Mouse (Mus musculus): Measurements from ENCODE around the gene Fam120b.

Gene Fam120b

DNA sequence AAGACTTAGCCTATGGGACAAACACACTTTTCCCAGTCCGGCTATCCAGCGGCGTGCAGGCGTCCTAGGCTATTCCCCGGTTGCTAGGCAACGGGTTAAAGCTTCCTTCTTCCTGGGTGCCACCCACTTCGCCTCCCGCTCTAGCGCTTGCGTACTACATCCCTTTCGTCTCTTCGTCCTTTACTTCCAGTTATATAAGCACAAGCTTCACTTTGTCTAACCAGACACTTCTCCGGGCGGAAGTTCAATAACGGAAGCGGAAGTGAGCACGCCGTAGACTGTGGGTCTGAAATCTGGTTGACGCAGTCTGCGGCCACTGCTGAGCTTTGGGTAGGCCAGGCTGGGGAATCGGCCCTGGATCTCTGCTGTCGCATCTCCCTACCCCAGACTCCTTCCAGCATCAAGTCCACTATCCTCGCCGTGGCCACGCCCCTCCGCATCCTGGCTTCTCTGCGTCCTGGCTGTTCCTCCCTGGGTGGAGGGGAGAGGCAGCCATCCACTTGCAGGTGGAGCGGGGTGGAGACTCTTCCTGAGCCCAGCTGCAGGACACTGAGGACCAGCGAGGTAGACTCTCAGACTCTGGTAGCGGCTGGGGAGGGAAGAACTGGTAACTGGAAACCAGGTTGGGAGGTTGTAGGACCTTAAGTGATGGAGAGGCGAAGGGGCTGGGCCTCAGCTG lies at the start of gene Fam120b:
Gene Fam120b (plus strand): TSS at position 206 of the 679 bp plus-strand sequence.
- peak; percentile 83 to 92 for DNase-seq

DNA sequence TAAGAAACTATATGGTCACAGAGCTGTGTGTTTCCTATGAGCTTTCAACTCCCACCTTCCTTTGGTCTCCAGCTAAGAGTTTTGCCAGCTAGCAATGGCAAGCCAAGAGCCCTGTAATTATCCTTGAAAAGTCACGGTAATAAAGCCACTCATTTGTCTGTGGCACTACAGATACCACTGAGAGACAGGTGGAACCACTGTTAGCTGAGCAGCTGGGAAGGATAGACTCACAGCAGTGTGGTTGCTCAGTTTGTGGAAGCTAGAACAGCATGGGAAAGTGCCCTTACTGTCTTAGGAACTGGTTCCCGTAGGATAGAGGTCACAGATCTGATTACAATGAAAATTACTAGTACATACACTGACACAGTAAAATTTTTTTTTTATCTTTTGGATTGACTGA lies 45.9 kb upstream of the Fam120b start:
- no peak for DNase-seq

DNA sequence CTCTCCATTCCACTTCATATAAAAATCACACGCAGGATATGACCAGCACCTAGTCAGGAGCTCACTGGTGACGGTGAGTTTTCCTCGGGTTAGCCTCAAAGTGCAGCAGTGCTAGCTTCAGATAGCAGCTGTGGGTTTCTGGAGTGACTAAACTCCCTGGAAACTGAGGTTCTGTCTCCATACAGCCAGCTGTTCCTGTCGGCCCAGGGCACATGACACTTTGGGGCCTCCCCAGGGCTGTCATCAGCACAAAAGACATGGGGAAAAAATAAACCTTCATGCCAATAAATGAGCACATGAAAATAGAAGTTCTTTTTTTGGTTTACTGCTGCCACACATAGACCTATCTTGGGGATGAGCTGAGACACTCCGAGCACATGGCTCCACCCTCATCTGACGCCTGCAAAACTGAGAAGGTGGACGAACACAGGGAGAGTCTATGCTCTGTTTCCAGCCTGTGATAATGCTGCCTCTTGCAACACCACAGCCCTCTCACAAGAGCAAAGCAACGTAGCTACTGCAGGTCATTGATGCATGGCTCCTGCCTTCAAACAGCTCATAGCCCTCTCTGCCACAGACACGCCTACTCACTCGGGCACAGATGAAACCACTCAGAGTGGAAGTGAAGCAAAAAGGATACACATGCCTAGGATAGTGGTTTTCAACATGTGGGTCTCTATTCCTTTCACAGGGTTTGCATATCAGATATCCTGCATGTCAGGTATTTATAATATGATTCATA lies 43.0 kb upstream of the Fam120b start:
- DNase-seq: no peak

DNA sequence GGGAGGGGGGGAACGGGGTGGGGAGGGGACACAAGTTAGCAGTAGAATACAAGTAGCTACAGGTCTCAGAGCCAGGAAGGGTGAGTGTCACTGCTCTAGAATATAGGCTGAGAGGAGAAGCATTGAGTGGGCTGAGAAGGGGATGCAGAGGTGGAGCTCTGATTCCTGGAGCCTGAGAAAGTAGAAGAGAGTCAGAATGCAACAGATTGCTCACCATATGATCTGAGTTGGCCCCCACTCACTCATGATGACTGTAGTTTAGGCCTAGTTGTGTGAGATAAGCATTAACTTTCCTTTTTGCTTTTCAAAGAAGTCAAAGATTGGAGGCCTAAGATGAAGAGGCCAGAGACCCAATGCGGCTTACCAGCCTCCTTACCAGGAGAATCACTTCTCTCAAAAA lies 42.0 kb upstream of the Fam120b start:
- no peak for DNase-seq

DNA sequence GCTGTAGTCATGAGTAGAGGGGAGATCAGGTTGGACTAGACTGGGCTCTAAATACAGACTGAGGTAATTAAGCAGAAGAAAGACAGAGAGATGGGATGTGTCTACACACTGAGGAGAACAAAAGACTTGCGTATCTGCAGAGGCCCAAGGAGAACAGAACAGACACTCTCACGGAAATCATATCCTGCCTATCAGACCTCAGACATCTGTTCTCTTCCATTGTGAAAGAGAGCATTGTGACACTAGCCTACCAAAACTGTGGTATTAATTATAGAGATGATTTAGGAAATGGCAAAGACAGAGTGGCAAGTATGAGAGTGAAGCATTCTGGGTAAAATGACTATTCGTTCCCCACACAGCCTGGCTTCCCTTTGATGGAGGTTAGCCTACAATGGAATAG lies 40.9 kb upstream of the Fam120b start:
- DNase-seq: no peak

DNA sequence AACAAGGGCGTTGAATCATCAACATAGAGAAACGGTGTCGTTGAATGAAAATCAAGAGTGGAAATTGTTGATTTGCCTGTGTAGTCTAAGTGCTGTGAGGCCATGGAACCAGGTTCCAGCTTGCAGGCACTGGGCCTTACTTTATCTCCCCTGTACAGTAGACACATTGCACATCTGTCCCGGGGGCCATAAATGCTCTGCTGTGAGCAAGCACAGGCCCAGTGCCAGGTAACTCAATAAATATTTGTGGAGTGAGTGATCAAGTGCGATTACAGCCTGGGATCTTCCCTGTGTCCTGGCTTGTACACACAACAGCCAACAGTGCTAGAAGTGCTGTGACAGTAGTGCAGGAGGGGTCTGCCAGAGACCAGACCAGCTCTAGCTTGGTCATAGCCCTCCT lies 39.5 kb upstream of the Fam120b start:
- no peak for DNase-seq

DNA sequence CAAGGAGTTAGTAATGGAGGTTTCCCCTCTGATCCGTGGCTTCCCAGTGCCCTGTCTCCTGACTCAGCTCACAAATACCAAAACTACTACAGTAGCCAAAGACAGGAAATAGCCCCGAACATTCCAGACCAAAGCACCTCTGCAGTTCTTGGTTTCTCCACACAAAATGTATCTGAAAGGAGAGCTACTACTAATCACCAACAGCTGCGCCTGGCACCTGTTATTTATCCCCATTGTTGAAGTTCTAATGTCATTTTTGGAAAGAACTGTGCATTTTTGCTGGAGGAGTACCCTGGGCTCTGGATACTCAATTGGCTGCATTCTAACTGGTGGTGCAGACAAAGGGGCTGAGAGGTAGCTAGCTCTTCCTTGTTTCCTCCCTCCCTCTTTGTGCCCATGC lies 38.9 kb upstream of the Fam120b start:
- DNase-seq: no peak

DNA sequence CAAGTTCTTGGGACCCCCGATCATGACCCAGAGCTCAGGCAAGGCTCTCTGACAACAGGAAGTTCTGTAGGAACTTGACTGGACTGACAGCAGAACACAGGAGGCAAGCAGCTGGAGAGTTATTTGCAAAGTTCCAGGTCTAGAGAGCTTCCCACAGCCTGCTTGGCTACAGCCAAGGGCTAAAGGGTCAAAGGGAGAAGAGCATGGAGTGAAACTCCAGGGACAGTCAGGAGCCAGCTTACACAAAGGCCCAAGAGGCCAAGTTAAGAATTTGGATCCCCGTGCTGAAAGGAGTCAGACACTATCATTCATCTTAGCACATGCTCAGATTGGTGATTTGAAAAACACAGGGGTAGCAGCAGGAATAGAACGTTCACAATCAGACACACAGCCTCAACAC lies 32.3 kb upstream of the Fam120b start:
- DNase-seq: no peak

DNA sequence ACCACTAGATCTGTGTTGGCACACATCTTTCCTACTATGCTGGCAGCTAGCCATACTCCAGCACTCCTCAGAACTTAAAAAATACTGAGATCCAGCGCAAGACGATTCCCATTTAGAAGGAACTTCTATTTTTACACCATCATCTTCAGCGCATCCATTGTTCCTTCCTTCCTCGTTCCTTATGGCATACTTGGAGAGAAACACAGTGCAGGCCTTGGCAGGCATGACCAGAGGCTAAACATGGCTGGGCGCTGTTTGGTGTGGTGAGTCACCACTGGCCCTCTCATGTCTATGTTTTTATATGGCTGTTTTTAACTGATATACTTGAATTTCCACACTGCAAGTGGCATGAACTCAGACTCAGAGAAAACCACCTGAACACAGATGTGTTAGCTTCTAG lies 30.4 kb upstream of the Fam120b start:
- DNase-seq: no peak

DNA sequence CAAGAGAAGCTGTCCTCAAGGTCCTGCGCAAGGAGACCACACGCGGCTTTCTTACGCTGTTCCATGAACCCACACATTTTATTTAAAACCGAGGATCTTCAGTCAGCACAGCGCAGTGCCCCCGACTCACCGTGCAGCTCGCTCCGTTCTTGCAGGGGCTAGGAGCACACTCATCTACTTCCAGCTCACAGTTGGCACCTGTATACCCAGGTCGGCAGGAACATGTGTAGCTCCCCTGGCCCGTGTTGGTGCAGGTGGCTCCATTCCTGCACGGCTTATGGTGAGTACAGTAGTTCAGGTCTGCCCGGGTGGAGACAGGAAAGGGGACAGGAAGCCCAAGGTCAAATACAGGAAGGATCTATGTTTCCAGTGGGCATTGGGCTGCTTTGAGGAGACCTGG lies 25.6 kb upstream of the Fam120b start:
- DNase-seq: no peak

DNA sequence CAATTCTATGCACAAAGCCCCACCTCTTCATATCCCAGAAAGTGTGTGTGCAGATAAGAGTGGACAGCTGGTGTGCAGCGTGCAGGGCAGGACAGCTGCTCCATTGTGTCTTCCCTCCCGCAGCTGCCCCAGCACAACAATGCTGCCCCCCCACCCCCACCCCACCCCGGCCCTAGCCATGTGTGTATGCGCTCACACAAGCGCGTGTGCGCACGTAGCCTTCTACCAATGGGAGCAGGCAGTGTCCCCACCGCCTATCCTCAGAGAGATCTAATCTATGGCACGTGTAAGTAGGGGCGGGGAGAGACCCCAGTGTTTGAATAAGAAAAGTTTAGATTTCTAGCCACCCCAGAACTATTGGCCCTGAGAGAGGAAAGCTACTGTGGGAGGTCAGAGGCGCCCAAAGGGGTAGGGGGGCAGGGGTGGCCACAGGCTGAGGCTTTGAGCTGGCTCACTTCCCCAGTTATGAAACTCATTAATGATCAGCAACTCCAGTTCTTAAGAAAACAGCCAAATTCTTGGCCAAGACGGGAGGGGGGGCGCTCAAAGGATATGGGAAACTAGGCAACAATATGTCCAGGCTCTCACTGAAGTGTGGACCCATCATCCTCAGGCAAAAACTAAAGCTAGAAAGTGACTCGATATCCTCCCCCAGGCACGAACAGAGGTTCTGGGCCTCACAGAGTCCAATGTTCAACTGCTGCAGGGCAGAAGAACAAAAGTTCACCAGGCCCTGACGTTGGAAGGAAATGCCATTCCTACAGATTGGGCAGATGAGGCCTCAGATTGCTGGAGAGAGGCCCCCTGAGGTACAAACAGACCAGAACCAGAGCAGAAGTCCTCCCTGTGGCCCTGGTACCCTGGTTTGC lies 23.8 kb upstream of the Fam120b start:
- DNase-seq: no peak

DNA sequence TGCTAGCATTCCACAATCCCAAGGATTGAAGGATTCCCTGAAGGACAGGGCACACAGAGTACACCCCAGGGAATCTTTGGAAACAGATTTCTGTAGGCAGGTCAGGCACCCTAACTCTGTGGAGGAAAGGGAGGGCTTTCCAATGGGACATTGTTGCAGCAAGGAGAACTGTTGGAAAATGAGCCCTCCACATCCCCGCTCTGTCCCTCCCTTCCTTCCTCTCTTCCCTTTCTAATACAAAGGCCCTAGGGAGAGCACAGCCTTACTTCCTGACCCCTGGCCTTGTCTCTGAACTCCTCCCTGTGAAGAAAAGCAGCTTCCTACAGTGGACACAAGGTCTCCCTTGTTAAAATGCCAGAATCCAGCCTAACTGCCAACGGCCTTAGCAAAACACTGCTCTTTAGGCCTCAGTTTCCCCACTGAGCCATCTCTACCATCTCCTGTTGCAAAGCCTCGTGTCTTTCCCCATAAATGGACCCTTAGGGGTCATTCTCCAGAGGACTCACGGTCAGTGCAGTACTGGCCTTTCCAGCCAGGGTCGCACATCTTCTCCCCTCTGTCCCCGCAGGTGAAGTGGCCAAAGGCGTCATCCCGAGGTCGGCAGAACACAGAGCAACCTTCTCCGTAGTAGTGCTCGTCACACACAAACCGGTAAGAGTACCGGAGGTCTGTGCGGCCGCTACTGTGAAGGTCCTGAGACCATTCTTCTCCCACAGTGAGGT lies 22.9 kb upstream of the Fam120b start:
- no peak for DNase-seq

DNA sequence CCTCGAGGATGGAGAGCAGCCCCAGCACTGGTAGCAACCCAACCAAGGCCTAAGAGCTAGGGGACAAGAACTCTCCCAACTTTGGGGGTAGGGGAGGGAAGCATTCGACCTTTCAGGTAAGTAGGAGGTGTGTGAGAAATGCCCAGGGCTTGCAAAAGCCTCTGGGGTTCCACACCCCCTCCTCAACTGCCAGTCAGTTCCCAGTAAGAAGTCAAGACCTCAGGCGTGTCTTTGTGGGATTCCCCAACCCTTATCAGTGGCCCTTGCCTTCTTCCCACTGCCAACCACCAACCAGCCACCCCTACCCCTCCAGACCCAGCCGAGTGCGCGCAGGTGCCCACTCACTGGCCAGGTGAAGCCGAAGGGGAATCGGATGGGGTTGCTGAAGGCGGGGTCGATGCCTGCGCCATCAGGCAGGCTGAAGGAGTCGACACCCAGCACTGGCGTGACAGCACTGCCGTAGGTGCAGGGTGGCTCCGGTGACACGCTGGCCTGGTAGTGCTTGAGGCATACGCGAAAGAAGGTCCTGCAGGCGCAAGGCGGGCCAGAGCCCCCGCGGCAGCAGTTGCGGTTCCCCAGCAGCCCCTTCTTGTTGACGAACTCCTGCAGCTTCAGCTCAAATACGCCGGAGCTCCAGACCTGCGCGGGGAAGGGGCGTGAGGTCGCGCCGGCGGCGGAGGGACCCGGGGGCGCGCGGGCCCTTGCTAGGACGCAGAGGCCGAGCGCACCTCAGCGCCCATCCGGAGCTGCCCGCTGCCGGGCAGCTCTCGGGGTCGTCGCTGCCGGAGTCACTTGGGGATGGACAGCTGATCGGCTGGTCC lies 21.5 kb upstream of the Fam120b start:
- DNase-seq: no peak

DNA sequence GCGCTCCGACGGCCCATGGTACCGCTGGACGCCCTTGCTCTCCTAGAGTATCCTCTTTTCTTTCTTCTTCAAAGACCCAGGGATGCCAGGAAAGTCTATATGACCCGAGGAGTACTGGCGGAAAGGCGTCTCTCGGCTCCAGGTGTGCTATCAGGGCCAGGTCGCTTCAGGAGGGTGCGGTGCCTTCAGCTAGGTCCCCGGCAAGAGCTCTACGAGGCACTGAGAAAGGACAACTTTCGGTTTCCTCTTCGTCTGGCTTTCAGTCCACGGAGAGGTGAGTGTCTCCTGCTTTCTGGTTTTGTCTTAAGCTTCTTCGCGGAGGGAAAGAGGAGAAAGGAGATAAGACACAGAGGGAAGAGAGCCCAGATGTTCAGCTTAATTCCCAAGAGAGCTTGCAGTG lies 20.8 kb upstream of the Fam120b start:
- DNase-seq: no peak

DNA sequence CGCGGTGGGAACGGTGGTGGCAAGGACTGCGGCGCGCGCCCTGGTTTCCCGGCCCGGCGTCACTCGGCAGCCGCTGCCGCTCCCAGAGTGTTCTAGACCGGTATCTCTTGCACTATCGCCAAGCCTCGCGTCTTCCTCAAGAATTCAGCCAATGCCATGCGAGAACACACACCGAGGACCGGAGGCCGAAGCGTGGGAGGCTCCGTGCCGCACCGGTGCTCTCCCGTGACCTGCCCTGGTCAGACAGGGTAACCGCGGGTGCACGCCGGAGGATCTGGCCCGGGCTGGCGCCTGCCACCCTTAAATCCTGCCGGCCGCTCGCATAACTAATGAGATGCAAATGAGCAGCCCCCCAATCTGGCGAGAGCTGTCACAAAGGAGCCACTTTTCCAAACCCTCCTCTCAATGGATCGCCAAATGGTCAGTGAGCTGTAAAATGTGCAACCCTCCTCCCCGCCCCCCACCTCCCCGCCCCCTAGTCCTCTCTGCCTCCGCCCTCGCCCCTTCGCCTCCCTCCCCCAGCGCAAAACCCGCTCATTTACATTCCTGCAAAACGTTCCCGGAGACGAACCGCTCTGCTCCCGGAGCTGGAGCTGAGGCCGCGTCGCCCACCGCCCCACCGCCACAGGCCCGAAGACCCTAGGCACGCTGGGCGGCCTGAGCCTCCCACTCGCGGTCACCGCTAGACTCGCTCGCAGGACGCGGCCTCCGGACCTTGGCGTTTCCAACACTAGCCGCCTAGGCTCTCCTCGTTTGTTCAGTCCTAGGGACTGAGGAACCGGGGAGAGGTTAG lies 20.1 kb upstream of the Fam120b start:
- DNase-seq: peak; percentile 42 to 52

DNA sequence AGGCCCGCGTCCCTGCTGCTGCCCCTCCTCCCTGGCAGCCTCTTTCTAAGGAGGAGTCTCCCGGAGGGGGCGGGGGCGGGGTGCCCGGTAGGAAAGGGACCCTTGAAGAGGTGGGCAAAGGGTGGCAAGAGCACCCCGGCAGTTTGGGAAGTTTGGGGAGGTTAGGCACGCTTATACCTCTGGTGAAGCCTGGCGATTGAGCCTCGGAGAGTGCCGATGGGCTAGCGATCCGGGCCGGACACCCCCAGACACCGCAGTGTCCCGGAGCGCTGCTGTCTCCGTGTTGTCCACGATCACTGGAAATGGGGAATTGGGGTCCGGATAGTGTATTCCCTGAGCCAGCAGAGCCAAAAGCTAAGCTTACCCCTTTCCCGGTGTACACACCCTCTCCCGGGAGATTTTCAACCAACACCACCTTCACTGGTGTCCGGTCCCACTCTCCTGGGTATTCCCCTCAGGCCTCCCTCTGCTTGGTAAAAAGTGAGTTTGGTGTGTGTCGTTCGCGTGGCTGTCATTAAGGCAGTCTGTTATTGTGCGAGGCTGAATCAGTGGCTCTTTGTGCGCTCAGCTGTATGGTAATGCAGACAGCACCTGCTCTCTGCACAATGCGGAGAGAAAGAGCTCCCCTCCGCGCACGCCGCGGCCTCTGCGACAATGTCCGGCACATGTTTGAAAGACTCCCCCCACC lies 19.4 kb upstream of the Fam120b start, which contains the start of gene Dll1:
Gene Dll1 (minus strand): TSS at position 379 of the 688 bp plus-strand sequence.
- peak; percentile 25 to 31 for DNase-seq

DNA sequence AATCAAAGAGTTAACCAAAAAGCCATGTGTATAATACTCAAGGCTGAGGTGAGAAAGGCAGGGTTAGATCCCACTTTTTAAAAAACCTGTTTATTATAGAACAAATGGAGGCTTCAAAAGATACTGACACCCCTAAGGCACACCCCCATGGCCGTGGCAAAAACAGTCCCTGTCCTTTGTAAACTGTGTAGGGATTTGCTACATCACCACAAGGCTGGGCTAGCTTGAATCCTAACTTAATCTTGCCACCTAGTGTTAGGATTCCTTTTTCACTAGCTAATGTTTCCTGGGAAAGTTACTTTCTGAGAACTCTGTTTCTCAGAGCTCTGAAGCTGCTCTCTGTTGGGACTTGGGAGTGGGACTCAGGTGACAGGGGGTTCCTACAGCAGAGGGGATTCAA lies 18.1 kb upstream of the Fam120b start:
- DNase-seq: peak in 1 of 2 experiments; percentile 23

DNA sequence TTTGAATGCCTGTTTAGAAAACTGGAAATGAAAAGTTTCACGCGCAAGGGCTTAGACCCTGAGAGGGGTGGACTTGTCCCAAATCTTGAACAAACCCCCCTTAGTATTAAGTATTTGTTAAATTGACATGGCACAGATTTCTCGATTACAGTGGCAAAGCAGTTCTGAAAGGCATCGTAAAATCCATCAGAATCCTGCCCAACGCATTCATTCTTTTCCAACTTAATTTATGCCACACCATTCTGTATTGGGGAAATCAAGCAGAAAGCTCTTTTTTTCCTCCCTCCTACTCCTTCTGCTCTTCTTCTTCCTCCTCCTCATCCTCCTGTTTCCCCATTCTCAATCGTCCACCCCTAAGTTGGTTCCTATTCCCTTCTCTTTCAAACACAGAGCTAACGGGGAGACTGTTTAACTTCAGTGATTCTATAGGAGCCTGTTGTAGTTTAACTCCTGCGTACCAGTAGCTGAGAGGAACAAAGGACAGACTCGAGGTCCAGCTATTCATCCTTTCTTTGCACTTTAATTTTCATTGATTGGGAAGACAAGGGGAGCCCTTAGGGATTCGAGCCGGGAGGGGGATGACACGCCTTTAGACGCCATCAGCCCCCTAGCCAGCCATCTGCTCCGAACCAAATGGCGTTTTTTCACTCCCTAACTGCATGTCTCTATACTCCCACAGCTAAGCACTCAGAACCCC lies 17.4 kb upstream of the Fam120b start:
- no peak for DNase-seq

DNA sequence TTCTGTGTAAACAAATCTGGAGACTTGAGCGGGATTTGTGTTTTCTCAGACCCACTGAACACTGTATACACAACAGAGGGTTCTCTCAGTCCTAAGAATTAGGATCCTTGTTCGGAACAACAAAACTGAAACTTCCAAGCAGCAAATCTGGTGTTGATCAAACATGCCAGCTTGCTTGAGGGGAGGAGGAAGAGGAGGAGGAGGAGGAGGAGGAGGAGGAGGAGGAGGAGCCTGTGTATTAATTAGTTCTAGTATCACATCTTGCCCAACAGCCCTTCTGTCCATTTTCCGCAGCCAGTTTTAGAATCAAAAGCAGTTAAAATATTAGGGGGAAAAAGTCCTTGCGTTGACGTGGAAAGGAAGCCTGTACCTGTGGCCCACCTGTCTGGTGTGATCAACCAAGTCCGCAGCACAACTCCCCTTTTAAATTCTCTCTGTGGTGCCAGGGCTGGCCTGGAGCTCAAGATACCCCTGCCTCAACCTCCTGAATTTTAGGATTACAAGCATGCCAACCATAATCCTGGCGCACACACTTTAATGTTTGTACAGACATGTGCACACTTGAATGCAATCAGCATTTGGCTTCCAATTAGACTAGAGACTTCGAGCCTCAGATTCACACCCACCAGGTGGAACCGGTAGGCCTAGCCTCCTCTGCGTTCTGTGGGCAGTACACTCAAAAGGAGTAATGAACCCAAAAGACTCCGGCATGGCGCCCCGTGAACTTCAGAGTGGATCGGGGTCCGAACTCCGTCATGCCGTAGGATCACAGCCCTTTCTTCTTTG lies 16.1 kb upstream of the Fam120b start:
- no peak for DNase-seq

All from cerebellum, adult 18-20 months (tissue).